Mouse (Mus musculus) kidney, adult 2 months (tissue): ENCODE measurements around the gene Zfp280d.

ENCODE experiments used
- CTCF ChIP-seq: fragments of 200-500 bp; conservative IDR thresholded peaks from 2 replicates; pipeline ENCODE4 v1.5.1; 2011; ENCODE audit warnings: low read depth, mild to moderate bottlenecking, control low read depth, low read length, moderate library complexity, mixed read lengths; ENCODE audit not compliant: insufficient read depth, insufficient read length
- POLR2A ChIP-seq: fragments of 200-500 bp; IDR thresholded peaks from one replicate; pipeline ENCODE4 v1.6.1; 2011; ENCODE audit warnings: low read depth, low read length, control low read depth

DNA sequence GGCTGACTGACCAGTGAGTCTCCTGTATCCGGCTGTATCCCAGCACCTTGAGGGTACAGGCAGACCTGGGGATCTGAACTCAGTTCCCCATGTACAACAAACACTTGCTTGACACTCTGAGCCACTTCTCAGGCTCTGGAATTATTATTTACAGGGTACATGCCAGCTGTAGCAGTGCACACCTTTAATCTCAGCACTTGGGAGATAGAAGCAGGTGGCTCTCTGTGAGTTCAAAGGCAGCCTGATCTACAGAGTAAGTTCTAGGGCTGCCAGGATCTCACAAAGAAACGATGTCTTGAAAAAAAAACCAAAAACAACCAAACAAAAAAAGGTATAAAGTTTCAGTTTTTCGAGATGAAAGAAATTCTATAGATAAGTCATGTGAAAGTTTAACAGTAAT lies 101.0 kb downstream of the Zfp280d start:
- TF ChIP-seq POLR2A, result no peak
- TF ChIP-seq CTCF, result no peak
